Mouse (Mus musculus) lung, postnatal 14 days (tissue): ENCODE results near the gene Cd248.

Experiments
- DNase-seq: peaks from one replicate; pipeline ENCODE4 v3.0.0; 2021

Gene Cd248

DNA sequence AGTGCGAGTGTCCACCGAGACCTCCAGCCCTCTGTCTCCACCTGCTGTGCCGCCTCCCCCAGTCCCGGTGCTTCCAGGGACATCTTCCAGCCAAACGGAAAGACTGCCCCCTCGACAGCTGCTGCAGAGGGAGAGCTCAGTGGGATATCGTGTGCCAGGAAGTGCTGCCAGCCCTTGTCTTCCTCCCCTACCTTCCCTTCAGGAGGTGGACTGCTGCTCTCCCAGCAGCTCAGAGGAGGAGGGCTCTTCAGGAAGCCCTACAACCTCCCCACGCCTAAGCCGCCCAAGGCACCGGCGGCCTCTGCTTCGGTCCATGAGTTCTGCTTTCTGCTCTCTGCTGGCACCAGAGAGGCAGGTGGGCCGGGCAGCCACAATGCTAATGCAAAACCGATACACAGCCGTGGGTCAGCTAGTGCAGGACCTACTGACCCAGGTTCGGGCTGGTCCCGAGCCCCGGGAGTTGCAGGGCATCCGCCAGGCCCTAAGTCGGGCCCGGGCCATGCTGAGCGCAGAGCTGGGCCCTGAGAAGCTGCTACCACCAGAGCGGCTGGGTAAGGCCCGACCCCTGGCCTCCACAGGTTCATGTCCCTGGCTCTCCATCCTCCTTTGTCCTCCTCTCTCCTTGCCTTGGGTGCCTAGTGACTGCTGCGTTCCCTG, 15.6 kb upstream of the Cd248 start:
- no peak for DNase-seq

DNA sequence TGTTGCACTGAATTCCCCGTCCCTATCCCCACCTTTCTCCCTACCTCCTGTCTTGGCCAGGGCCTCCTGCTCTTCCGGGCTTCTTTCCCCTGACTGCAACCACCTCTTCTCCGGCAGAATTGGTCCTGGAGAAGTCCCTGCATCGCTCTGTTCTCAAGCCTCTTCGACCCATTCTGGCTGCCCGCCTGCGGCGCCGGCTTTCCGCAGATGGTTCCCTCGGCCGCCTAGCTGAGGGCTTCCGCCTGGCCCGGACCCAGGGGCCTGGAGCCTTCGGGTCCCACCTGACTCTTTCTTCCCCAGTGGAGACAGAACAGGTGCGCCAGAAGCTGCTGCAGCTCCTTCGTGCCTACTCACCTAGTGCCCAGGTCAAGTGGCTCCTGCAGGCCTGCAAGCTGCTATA, 15.0 kb upstream of the Cd248 start:
- DNase-seq = no peak

DNA sequence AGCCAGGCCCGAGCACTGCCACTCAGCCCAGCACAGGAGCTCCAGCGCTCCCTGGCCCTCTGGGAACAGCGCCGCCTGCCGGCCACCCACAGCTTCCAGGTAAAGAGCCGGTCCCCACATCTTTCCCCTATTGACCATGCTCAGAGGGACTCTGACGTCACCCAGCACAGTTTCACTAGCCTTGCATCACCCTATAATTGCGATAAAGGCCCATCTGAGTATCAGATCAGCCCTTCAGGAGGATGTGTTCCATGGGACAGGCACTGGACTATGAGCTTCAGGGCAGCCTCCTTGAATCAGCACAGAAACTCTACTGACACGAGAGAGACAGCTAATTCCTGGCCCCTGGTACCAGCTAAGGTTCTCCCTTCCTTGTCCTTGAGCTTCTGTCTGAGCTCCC, 14.0 kb upstream of the Cd248 start:
- DNase-seq = peak; percentile 68

DNA sequence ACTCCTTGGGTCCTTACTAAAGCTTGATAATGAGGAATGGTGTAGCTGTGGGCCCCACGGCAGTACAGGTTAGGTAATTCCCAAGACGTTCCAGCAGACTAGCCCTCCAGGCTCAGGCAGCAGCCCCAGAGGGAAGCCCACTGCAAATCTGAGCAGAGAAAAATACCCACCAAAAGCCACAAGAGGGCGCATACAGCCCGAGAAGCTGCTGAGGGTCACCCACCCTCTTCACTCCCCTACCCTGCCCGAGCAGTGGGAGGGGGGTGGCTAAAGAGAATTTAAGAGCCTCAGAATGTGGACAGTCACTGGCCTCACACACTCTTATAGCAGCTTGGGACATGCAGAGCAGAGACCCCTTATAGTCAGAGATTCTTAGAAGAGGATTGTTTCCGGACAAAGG, 11.6 kb upstream of the Cd248 start:
- peak; percentile 61 for DNase-seq

DNA sequence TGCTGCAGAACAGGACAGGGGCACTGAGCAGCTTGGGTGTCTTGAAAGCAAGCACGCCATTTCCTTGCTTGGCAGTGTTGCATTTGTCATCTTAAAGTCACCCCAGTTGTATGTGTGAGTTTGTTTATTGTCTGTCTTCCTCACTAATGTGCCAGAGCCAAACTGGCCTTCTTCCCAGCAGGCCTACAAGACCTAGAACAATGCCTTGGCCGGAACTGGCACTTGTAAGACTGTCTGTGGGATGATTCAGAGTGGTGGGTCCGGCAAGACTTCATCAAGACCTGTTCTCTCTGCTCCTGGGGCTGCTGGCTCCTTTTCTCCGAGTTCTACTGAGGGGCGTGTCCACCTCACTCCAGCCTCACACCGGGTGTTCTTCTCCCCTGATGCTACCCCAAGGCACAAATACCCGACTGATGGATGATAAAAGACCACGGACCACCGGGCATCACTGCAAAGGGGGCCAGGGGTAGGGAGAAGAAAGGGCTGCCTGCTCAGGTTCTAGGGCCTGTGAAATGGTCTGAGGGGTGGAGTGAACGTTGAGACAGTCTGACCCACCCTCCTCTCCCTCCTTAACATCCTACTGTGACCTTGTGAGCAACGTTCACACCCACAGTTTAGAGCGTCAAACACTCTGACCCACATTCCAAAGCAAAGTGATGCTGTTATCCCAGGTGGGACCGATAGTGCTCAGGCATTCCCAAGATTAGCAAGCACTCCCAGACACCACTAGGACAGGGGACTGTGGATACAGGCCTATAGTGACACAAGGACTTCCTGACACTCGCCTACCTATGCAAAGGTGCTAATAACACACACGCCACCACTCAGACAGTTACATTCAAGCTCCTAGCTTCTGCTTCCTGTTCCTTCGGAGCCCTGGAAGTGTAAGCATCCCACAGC, 9.8 kb upstream of the Cd248 start:
- peak; percentile 63 for DNase-seq

DNA sequence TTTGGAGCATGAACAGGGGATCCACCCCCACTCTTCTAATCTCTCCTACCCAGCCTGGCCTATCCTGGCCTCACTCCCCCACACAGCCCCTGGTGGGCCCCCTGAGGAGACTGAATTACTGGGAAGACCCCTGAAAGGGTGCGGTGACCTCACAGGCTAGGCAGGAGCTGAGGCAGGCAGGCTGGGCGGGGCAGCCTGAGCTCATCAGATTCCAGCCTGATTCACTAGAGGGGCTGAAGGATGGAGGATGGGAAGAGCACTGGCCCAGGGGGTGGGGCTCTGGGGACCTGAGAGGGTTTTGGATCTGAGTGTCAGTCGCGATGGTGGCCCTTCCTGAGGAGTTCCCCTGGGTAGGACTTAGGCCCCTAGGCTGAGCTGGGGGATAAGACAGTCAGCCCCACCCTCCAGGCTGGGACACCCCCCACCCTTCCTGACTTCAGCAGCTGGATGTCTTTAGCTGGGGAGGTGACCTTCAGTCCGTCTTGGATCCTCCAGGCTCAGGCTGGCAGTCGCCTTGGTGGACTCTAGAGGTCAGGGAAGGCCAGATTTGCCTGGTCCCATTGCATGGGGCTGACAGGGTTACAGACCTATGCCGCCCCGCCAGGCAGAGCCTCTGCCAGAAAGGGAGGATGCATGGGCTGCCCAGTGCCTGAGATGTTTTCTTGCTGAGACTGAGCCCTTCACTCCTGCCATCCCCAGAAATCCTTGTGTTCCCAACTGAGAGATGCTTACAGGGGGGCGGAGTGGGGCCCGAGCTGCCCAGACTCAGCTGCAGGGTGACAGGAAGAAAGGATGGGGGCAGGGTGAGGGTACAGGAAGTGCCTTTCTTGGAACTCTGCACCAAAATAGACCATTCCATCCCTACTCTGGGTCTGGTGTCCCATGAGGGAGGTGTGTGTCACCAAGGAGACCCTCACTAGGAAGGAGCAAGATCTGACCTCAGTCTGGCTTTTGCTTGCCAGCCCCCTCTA, 8.8 kb upstream of the Cd248 start:
- DNase-seq = no peak

DNA sequence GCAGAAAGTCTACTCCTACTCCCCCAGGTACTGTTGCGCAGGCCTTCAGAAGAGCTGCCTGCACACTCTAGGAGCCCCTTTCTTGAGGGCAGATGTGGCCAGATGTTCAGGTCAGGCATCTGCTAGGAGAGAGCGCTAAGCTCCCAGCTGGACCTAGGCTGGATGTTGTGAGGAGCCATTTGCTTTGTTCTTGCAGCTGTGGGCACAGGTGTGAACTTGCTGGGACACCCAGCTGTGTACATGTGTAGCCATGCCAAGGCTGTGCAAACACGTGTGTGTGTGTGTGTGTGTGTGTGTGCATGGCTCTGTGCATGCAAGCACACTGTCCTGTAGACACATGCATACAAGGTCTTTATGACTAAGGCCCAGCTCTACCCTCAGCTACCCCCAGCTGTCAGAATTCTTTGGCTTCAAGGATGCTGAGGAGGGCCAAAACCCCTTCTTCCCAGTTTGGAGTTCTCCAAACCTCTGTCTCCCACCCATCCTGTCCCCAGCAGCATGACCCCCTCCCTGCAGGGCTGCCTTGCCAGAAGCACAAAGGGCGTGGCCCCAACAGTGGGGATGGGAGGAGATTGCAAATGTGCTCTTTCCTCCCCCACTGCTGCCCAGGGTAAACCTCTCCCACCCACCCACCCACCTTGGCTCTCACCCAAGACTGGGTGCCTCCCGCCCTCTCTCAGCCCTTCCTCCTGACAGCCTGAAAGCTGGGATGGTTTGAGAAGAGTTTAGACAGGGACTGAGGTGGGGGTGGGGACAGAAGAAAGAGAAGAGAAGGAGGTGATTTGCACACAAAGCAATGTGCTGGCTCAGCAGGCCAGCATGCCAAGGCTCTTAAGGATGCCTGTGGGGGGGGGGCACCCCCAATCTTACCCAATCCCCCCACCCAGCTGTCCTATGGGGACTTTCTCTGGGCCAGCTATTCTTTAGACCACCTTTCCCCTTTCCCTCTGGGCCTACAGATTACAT, 7.2 kb upstream of the Cd248 start:
- peak; percentile 54 for DNase-seq

DNA sequence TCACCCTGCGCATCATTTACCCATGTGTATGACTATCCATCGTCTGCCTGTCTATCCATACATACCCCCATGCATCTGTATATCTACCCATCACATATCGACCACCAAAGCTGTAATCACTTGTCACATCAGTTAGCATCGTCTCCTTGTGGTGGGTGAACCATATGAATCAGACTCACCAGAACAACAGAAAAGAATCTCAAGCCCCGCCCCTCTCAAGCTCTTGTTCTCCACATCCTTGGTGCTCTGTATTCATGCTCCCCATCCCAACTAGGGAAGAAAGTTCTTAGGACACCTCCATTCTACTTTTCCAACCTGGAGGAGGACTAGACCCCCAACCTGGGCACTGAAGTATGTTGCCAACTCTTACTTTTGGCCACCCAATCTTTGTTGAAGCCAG, 5.8 kb upstream of the Cd248 start:
- DNase-seq = no peak

DNA sequence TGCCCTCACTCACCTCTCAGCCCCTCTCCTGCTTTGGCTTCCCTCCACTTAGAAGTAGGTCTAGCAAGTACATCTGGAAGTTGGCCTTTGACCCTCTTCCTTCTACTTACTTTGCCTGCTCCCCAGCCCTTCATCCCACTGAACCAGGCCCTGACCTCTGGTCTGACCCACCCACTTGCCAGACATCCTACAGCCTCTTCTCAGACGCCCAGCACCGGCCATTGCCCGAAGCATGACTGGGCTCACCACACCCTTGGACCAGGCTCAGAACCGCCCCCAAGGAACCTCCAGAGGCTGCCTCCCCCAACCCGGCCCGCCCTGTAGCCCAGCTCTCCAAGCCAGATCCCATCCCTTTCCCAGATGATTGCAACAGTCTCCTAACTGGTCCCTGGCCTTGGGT, 5.4 kb upstream of the Cd248 start:
- DNase-seq = no peak

DNA sequence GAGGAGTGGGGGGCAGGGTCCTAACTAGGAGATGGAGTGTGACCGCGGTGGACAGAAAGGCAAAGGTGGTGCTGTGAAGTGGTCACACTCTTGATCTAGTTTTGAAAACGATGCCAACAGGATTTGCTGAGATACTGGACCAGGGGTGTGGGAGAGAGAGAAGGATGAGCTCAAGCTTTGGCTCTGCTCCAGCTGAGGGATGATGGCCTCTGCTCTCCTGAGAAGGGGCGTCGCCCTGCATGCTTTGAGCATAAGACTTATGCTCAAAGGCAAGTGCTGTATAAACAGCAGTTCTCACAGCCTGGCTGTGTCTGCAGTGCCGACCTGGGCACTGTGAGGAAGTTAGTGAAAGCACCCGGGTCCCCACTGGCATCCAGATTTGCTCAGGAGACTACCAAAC, 2.8 kb upstream of the Cd248 start:
- DNase-seq = no peak

DNA sequence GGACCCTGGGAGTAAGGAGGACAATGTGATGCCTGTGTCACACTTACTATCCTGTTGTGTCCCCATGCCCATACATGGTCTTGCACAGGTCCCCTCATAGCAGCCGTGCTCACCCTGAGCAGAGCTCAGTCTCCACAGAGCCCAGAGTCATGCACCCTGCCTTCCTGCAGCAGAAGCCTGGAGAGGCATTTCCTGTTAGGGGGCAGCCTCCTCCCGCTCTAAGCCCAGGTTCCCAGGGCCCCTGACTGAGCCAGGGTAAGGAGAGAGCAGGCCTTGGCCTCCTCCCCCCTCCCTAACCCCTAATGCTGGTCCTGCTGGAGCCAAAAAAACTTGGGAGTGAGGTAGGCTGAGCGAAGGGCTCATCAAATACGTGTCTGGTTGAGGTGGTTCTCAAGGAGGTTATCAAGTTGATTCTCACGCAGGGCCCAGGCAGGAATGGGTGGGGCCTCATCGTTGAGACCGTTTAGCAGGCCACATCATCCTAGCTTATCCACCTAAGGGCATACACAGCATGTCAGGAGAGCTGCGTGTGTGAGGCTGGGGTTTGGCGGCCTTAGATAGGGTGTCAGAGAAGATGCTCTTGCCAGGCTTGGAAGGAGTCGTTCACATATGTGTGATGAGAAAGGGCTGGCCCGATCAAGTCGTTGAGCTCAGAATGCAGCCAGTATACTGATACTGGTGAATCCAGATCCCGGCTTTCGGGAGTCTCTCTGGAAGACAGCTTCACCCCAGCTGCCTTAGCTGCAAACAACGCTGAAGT, 658 bp upstream of the Cd248 start:
- DNase-seq = no peak

DNA sequence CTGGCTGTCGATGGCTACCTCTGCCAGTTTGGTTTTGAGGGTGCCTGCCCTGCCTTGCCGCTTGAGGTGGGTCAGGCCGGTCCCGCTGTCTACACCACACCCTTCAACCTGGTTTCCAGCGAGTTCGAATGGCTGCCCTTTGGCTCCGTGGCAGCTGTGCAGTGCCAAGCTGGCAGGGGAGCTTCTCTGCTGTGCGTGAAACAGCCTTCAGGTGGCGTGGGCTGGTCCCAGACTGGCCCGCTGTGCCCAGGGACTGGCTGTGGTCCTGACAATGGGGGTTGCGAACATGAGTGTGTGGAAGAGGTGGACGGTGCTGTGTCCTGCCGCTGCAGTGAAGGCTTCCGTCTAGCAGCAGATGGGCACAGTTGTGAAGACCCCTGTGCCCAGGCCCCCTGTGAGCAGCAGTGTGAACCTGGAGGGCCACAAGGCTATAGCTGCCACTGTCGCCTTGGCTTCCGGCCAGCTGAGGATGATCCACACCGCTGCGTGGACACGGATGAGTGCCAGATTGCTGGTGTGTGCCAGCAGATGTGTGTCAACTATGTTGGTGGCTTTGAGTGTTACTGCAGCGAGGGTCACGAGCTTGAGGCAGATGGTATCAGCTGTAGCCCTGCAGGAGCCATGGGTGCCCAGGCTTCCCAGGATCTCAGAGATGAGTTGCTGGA, 824 bp downstream of the Cd248 start:
- DNase-seq = no peak

DNA sequence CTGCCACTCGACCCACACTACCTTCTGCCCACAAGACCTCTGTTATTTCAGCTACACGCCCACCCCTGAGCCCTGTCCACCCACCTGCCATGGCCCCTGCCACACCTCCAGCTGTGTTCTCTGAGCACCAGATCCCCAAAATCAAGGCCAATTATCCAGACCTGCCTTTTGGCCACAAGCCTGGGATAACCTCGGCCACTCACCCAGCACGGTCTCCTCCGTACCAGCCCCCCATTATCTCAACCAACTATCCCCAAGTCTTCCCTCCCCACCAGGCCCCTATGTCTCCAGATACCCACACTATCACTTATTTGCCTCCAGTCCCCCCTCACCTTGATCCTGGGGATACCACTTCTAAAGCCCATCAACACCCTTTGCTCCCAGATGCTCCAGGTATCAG, 1.6 kb downstream of the Cd248 start:
- no peak for DNase-seq

DNA sequence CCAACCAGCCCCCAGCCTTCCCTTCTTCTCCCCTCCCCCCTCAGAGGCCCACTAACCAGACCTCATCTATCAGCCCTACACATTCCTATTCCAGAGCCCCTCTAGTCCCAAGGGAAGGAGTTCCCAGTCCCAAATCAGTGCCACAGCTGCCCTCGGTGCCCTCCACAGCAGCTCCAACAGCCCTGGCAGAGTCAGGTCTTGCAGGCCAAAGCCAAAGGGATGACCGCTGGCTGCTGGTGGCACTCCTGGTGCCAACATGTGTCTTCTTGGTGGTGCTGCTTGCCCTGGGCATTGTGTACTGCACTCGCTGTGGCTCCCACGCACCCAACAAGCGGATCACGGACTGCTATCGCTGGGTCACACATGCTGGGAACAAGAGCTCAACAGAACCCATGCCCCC, 2.1 kb downstream of the Cd248 start:
- no peak for DNase-seq

DNA sequence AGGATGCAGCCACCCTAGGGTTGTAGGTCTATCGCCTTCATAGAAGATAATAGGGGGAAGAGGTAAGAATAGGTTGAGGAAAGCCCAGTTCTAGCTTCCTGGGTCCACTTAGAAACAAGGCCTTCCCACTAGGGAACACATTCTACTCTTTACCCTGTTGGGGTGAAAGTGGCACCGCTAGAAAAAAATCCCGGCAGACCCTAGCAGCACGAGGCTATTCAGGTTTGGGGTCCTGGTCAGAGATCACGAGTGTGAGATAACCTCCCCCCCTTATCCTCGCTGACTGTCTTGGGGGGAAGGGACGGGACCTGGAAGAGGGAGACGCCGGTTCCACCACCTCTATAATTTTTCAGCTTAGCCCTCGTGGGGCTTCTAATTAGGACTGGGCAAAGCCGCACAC, 3.2 kb downstream of the Cd248 start:
- DNase-seq = no peak

DNA sequence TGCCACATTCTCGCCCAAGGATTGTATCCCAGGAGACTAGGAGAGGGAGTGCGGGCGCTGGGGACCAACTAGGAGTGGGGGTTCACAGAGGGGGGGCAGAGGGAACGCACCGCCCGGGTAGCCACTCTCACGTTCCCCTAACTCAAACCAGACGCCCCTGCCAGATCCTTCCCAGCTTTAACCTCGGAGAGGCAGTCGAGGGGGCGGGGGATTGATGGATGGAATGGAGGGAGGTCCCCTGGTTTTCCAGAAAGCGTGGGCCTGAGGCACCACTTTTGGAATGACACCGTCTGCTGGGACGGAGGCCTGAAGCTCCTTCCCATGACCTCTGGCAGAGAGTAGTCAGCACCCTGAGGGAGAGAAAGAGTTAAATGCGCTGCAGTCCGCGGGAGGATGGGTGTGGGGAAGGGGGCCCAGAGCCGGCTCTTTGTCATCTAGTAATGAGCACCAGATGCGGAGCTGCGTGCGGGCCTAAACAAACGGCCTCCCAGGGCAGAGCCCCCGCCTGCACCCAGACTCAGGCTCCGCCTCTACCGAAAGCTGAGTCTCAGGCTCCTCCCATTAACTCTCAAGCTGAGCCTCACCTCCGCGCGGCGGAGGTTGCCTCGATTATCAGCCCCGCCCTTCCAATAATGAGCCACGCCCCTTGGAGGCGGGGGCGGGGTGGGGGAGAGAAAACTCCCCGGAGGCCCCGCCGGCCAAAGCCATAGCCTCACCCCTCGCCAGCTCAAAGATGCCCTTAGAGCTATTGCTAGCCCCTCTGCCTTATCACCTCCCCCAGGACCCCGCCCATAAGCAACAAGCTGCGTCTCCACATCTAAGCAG, 3.9 kb downstream of the Cd248 start:
- DNase-seq = peak; percentile 80

DNA sequence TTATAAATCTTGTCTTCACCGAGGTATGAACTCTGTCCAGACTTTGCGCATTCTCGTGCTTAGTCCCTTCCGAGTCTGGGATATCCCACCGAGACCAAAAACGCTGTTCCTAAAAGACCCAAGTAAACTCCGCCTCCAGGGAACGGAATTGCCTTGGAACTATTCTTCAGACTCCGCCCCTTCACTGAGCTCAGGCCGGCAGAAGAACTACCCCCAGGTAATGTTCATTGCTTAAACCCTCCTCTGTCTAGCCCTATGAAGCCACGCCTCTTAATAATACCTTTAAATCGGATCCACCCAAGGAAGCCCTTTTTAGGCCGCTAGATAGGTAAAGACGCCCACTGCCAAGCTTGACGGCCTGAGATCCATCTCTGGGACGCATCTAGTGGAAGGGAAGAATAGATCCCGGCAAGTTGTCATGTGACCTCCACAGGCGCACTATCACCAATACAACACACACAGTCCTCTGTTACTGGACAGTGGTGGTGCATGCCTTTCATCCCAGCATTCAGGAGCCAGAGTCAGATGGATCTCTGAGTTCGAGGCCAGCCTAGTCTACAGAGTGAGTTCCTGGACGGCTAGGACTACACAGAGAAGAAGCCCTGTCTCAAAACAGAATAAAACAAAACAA, 4.6 kb downstream of the Cd248 start:
- DNase-seq = no peak

DNA sequence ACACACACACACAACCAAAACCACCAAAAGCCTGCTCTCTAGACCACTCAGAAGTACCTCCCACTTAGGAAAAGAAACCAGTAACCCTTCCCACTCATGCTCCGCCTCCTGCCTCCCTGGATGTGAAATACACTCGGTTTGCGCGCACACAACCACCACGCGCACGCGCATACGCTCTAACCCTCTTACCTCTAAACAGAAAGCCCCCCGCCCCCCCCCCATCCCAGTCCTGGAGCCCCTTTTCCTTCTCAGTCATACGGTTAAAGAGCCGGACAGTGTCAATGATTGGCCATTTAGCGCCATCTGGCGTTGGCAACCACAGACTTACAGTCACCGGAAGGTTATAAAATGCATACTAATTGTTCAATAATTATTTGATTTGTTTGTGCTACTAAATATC, 5.2 kb downstream of the Cd248 start:
- peak; percentile 77 for DNase-seq

DNA sequence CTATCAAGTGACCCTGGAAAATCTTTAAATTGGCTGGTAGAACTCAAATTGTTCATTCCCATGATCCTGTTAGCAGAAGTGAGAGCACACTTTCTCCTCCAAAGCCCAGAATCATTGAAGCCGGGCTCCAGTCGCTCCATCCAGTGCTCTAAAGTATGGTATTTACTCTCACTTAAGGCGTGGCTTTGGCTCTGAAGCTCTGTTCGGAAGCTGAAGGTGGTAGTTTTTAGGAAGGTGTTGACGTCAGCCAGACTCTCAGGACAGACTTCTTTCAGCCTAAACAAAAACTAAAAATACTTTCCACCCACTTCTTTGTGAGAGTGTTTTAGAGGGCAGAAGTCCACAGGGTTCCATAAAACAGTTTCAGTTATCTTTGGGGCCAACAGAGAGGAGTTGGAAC, 5.6 kb downstream of the Cd248 start:
- no peak for DNase-seq
